Comparison of ENCODE assay signal across 33 mouse cellular contexts in genomic region chr12:112561163-112561562, GRCm38 (mm10). TPM values are rescaled to one million over a fixed set of nuclear protein-coding genes. Genes with fewer than 3 reads are reported as not detected.
"Had no signal": no experiment of that assay in that cellular context is flagged by ENCODE, and none has a peak within 500 bp of the region (broad histone marks: within the 10 kb centered on the region; RNA-seq: fewer than 3 reads in every experiment).

No protein-coding gene starts in this region.

- H3K27me3 ChIP-seq: heart, embryonic 12.5 days; heart, embryonic 13.5 days; hindbrain, embryonic 15.5 days; intestine, embryonic 15.5 days; kidney, embryonic 15.5 days had no signal

- H3K9ac ChIP-seq: heart, embryonic 12.5 days; heart, embryonic 13.5 days; heart, embryonic 15.5 days; hindbrain, embryonic 12.5 days; hindbrain, embryonic 13.5 days; hindbrain, embryonic 14.5 days; hindbrain, embryonic 15.5 days; intestine, embryonic 15.5 days; kidney, embryonic 15.5 days had no signal

- H3K9me3 ChIP-seq: heart, embryonic 10.5 days; heart, embryonic 12.5 days; heart, embryonic 13.5 days; heart, embryonic 15.5 days; hindbrain, embryonic 10.5 days; hindbrain, embryonic 12.5 days; hindbrain, embryonic 13.5 days; hindbrain, embryonic 15.5 days; intestine, embryonic 15.5 days; kidney, embryonic 15.5 days had no signal

- H3K4me2 ChIP-seq: heart, embryonic 11.5 days; heart, embryonic 12.5 days; heart, embryonic 13.5 days; heart, embryonic 15.5 days; hindbrain, embryonic 12.5 days; hindbrain, embryonic 13.5 days; hindbrain, embryonic 14.5 days; hindbrain, embryonic 15.5 days; intestine, embryonic 15.5 days; kidney, embryonic 15.5 days had no signal

- ATAC-seq: hindbrain, embryonic 16.5 days; hindbrain, postnatal 0 days; inflammation-experienced regulatory T-cells, adult 6 months; intestine, embryonic 15.5 days; intestine, embryonic 16.5 days; intestine, postnatal 0 days had no signal

- H3K4me1 ChIP-seq: hindbrain, embryonic 15.5 days; intestine, embryonic 15.5 days had no signal

- H3K4me3 ChIP-seq: heart, embryonic 10.5 days; heart, embryonic 12.5 days; heart, embryonic 13.5 days; heart, embryonic 15.5 days; hindbrain, embryonic 10.5 days; hindbrain, embryonic 12.5 days; hindbrain, embryonic 13.5 days; hindbrain, embryonic 15.5 days; intestine, embryonic 15.5 days; kidney, embryonic 15.5 days; layer of hippocampus, adult 2 months had no signal

- H3K36me3 ChIP-seq: heart, embryonic 10.5 days; heart, embryonic 12.5 days; heart, embryonic 13.5 days; heart, embryonic 15.5 days; hindbrain, embryonic 10.5 days; hindbrain, embryonic 12.5 days; hindbrain, embryonic 13.5 days; hindbrain, embryonic 15.5 days; intestine, embryonic 15.5 days; kidney, embryonic 15.5 days had no signal

- DNase-seq: heart, postnatal 14 days; heart, postnatal 36 days; heart, postnatal 4 days; kidney, adult 8-10 months; kidney, postnatal 10 days; kidney, postnatal 14 days; kidney, postnatal 25 days; kidney, postnatal 36 days; kidney, postnatal 4 days; layer of hippocampus, adult 9-11 months; layer of hippocampus, postnatal 36 days had no signal

- H3K27ac ChIP-seq: heart, embryonic 13.5 days; heart, embryonic 15.5 days; hindbrain, embryonic 10.5 days; hindbrain, embryonic 12.5 days; hindbrain, embryonic 13.5 days; hindbrain, embryonic 14.5 days; hindbrain, embryonic 15.5 days; hindbrain, postnatal 0 days; intestine, embryonic 15.5 days; kidney, embryonic 15.5 days; kidney, postnatal 0 days had no signal

RNA-seq across cellular contexts. Expression of gene Tmem179, which starts 44.6 kb away (rescaled TPM):
- total RNA-seq: heart, postnatal 10 days; heart, postnatal 14 days; heart, postnatal 25 days; heart, postnatal 36 days; hematopoietic stem cell, adult 5-6 weeks had no signal
- polyA plus RNA-seq: inflammation-experienced regulatory T-cells, adult 6 months had no signal
